Mouse (Mus musculus) brown adipose tissue, adult 24 weeks (tissue): ENCODE data around the gene Mrpl35. TPM values are rescaled to one million over a fixed set of nuclear protein-coding genes. Genes with fewer than 3 reads are reported as not detected.
"Not testable (repeated sequence)": the region's sequence is repeated elsewhere in the genome, so short reads cannot be mapped to it uniquely, and the experiment has no call there.

Source experiments
- H3K27ac ChIP-seq: fragments of 200-500 bp; replicated peaks from 2 replicates; pipeline ENCODE4 v1.5.1; 2012; ENCODE audit warnings: low read depth, mild to moderate bottlenecking, low read length
- H3K4me1 ChIP-seq: fragments of 200-500 bp; 2 replicates; pipeline ENCODE4 v1.6.1; 2012; ENCODE audit warnings: low read length, mixed read lengths; ENCODE audit not compliant: control insufficient read depth, insufficient read depth, insufficient read length
- H3K4me3 ChIP-seq: fragments of 200-500 bp; 2 replicates; pipeline ENCODE4 v1.5.1; 2012; ENCODE audit warnings: low read depth, mild to moderate bottlenecking, low read length, moderate library complexity; ENCODE audit not compliant: insufficient read depth
- polyA plus RNA-seq: library from polyadenylated mRNA; stranded (reverse); fragments of >200 nt; gene quantifications from 2 replicates; pipeline ENCODE4 v1.2.4, GENCODE M21; 2012; ENCODE audit not compliant: missing spikeins, insufficient read depth, insufficient read length

Mrpl35 gene
- 94.4 and 122 TPM in 2 replicates for polyA plus RNA-seq

- H3K4me1 ChIP-seq, result peaks cover 4% of the 10 kb centered on the region; the same call in 1 of the 2 replicates
- H3K27ac ChIP-seq, result no peak within 1 kb of the TSS
- H3K4me3 ChIP-seq, result no peak within 1 kb of the TSS
Observed at GRCm38 (mm10) chr6:71826869-71827268, at the start of gene Mrpl35. Mrpl35 (minus strand) TSS chr6:71826969.

- Histone ChIP-seq H3K27ac (no peak overlapping the region), H3K4me3 (no peak overlapping the region), H3K4me1 (no peaks in the 10 kb centered on the region)
Observed at GRCm38 (mm10) chr6:71871396-71871795, 44.6 kb upstream of the Mrpl35 start.

GRCm38 (mm10) chr6:71868809-71869208 lies 42.0 kb upstream of the Mrpl35 start:
- H3K4me1 ChIP-seq, result no peaks in the 10 kb centered on the region
- no peak overlapping the region for H3K27ac ChIP-seq
- no peak overlapping the region for H3K4me3 ChIP-seq

- Histone ChIP-seq H3K27ac (no peak overlapping the region), H3K4me1 (no peaks in the 10 kb centered on the region), H3K4me3 (no peak overlapping the region)
Observed at GRCm38 (mm10) chr6:71867751-71868150, 41.0 kb upstream of the Mrpl35 start.

- H3K27ac ChIP-seq, H3K4me3 ChIP-seq, H3K4me1 ChIP-seq: not testable (repeated sequence)
Observed at GRCm38 (mm10) chr6:71846906-71847305, 20.1 kb upstream of the Mrpl35 start.

- Histone ChIP-seq H3K4me1 (0 out of 2 replicates have a peak, but pooled peaks cover 2% of the 10 kb centered on the region), H3K27ac (no peak overlapping the region), H3K4me3 (no peak overlapping the region)
Observed at GRCm38 (mm10) chr6:71840597-71841290, 14.0 kb upstream of the Mrpl35 start.

- no peak overlapping the region for H3K27ac ChIP-seq
Observed at GRCm38 (mm10) chr6:71839815-71840214, 13.0 kb upstream of the Mrpl35 start.

GRCm38 (mm10) chr6:71836811-71837210 lies 10.0 kb upstream of the Mrpl35 start:
- no peak overlapping the region for H3K27ac ChIP-seq
- H3K4me3 ChIP-seq, result no peak overlapping the region
- 0 out of 2 replicates have a peak, but pooled peaks cover 2% of the 10 kb centered on the region for H3K4me1 ChIP-seq

More at GRCm38 (mm10) chr6:71839815-71840214, 13.0 kb upstream of the Mrpl35 start:
- H3K4me3 ChIP-seq, result no peak overlapping the region
- H3K4me1 ChIP-seq, result 0 out of 2 replicates have a peak, but pooled peaks cover 2% of the 10 kb centered on the region

GRCm38 (mm10) chr6:71831581-71831960 lies 4.8 kb upstream of the Mrpl35 start:
- H3K4me1 ChIP-seq, result 0 out of 2 replicates have a peak, but pooled peaks cover 2% of the 10 kb centered on the region
- peak overlapping the region; percentile 83 for H3K27ac ChIP-seq
- H3K4me3 ChIP-seq, result peak overlapping the region; percentile 83

GRCm38 (mm10) chr6:71830690-71831580 lies 4.2 kb upstream of the Mrpl35 start, which contains the start of gene Immt:
Immt (plus strand) TSS chr6:71831331.
- peak within 1 kb of the TSS; percentile 92 for H3K27ac ChIP-seq
- H3K4me1 ChIP-seq, result no peaks in the 10 kb centered on the region
- H3K4me3 ChIP-seq, result peak within 1 kb of the TSS; percentile 83

GRCm38 (mm10) chr6:71829768-71830167 lies 3.0 kb upstream of the Mrpl35 start:
- H3K4me1 ChIP-seq, result no peaks in the 10 kb centered on the region
- no peak overlapping the region for H3K4me3 ChIP-seq
- H3K27ac ChIP-seq, result no peak overlapping the region

GRCm38 (mm10) chr6:71823961-71824360 lies 2.8 kb downstream of the Mrpl35 start:
- H3K27ac ChIP-seq, result peak overlapping the region; percentile 54
- peaks cover 4% of the 10 kb centered on the region; the same call in 1 of the 2 replicates for H3K4me1 ChIP-seq
- peak overlapping the region; percentile 99 for H3K4me3 ChIP-seq

- Histone ChIP-seq H3K4me3 (peak overlapping the region; percentile 99), H3K4me1 (peaks cover 4% of the 10 kb centered on the region; the same call in 1 of the 2 replicates), H3K27ac (peak overlapping the region; percentile 66)
Observed at GRCm38 (mm10) chr6:71823488-71823887, 3.3 kb downstream of the Mrpl35 start.

- peak overlapping the region; percentile 99 for H3K4me3 ChIP-seq
- peaks cover 4% of the 10 kb centered on the region; the same call in 1 of the 2 replicates for H3K4me1 ChIP-seq
- H3K27ac ChIP-seq, result peak overlapping the region; percentile 66; the same call in 1 of the 2 replicates
Observed at GRCm38 (mm10) chr6:71823085-71823484, 3.7 kb downstream of the Mrpl35 start.

GRCm38 (mm10) chr6:71819764-71820292 lies 6.9 kb downstream of the Mrpl35 start:
- no peak overlapping the region for H3K4me3 ChIP-seq

More at GRCm38 (mm10) chr6:71819764-71820292, 6.9 kb downstream of the Mrpl35 start:
- Histone ChIP-seq H3K4me1 (peaks cover 4% of the 10 kb centered on the region; the same call in 1 of the 2 replicates), H3K27ac (no peak overlapping the region)
